Mouse (Mus musculus) kidney, adult 2 months (tissue): Measurements from ENCODE around the gene Ell.

Source experiments
- CTCF ChIP-seq: fragments of 200-500 bp; conservative IDR thresholded peaks from 2 replicates; pipeline ENCODE4 v1.5.1; 2011; ENCODE audit warnings: low read depth, mild to moderate bottlenecking, control low read depth, low read length, moderate library complexity, mixed read lengths; ENCODE audit not compliant: insufficient read depth, insufficient read length
- POLR2A ChIP-seq: fragments of 200-500 bp; IDR thresholded peaks from one replicate; pipeline ENCODE4 v1.6.1; 2011; ENCODE audit warnings: low read depth, low read length, control low read depth

- TF ChIP-seq POLR2A = no peak
- TF ChIP-seq CTCF = no peak
Measured at GRCm38 (mm10) chr8:70628986-70629490, 89.8 kb downstream of the Ell start.
